Mouse (Mus musculus): ENCODE data around the gene Csf2. TPM values are rescaled to one million over a fixed set of nuclear protein-coding genes. Genes with fewer than 3 reads are reported as not detected.
A peak's percentile ranks its signal among the peaks of the same experiment; 100 is the strongest.

Csf2 gene
- polyA plus RNA-seq, 1 experiment from 2014 or later = not detected

- H3K4me1 ChIP-seq (replicated peaks) = no peaks in the 10 kb centered on the region
- 3% methylated on average over 1 of the region's 1 CpGs for WGBS
- H3K27ac ChIP-seq = no peak overlapping the region
- no peak overlapping the region for H3K4me3 ChIP-seq
- H3K27me3 ChIP-seq (ENCODE audit: insufficient read depth, poor library complexity, severe bottlenecking) = no peaks in the 10 kb centered on the region
- H3K36me3 ChIP-seq = no peaks in the 10 kb centered on the region
- DNase-seq (ENCODE audit: low spot score) = no peak
- no peaks in the 10 kb centered on the region for H3K9me3 ChIP-seq
Measured at GRCm38 (mm10) chr11:54263405-54264031, 14.1 kb upstream of the Csf2 start.

- H3K9me3 ChIP-seq = no peaks in the 10 kb centered on the region
- H3K27me3 ChIP-seq (ENCODE audit: insufficient read depth, poor library complexity, severe bottlenecking) = no peaks in the 10 kb centered on the region
- H3K36me3 ChIP-seq = no peaks in the 10 kb centered on the region
- H3K4me3 ChIP-seq = no peak overlapping the region
- peaks cover 11% of the 10 kb centered on the region for H3K4me1 ChIP-seq (replicated peaks)
- WGBS = 47% methylated on average over 3 of the region's 3 CpGs
- peak overlapping the region; percentile 62; the same call in 1 of the 2 replicates for H3K27ac ChIP-seq
- peak; percentile 81 for DNase-seq (ENCODE audit: low spot score)
Measured at GRCm38 (mm10) chr11:54256624-54257376, 7.3 kb upstream of the Csf2 start.

GRCm38 (mm10) chr11:54254114-54254513, 4.6 kb upstream of the Csf2 start:
- peaks cover 11% of the 10 kb centered on the region for H3K4me1 ChIP-seq (replicated peaks)
- no peak for DNase-seq (ENCODE audit: low spot score)
- H3K9me3 ChIP-seq = no peaks in the 10 kb centered on the region
- no peaks in the 10 kb centered on the region for H3K27me3 ChIP-seq (ENCODE audit: insufficient read depth, poor library complexity, severe bottlenecking)
- H3K4me3 ChIP-seq = no peak overlapping the region
- H3K27ac ChIP-seq = no peak overlapping the region
- no peaks in the 10 kb centered on the region for H3K36me3 ChIP-seq
- WGBS = 62% methylated on average over 4 of the region's 4 CpGs

DNA sequence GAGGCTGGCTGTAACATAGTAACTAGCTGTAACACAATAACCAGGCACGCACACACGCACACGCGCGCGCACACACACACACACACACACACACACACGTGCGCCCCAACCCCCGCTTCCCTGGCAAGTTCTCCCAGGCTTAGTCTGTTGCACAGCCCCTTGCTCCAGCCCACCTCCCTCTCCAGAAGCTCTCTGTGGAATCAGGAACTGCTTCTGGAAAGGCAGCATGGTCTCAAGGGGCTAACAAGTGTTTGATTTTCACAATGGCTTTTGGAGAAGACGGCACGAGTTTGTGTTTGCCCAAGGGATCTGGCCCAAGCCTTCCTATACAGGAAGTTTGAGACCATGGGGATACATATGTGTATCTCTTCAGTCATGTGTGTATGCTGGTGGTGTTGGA, 1.1 kb upstream of the Csf2 start:
- H3K27me3 ChIP-seq (ENCODE audit: insufficient read depth, poor library complexity, severe bottlenecking) = no peaks in the 10 kb centered on the region
- WGBS = 96% methylated on average over 11 of the region's 11 CpGs
- H3K9me3 ChIP-seq = no peaks in the 10 kb centered on the region
- no peaks in the 10 kb centered on the region; the same call in 1 of the 2 replicates for H3K4me1 ChIP-seq (replicated peaks)
- no peak overlapping the region for H3K27ac ChIP-seq
- no peak overlapping the region for H3K4me3 ChIP-seq
- no peaks in the 10 kb centered on the region for H3K36me3 ChIP-seq
- DNase-seq (ENCODE audit: low spot score) = no peak

DNA sequence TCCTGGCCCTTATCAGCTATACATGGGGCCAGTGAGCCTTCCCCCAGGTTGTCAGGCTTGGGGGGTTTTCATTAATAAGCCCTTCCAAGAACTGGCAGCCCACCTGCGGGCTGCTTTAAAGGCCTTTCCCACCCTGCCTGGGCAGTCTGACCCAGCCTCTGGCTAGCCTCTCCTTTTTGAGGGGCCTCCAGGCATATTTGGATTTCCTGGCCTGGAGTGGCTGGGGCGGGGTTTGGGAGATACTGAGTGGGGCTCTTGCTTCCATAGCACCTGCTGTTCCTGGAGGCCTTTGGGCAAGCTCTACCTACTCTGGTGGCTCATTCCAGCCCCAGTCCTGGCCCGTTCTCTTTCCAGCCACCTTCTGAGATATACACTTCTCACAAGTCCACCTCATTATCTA, 281 bp upstream of the Csf2 start:
- Histone ChIP-seq H3K4me3 (no peak overlapping the region), H3K4me1 (replicated peaks) (no peaks in the 10 kb centered on the region; the same call in 1 of the 2 replicates), H3K27me3 (ENCODE audit: insufficient read depth, poor library complexity, severe bottlenecking) (no peaks in the 10 kb centered on the region), H3K27ac (no peak overlapping the region), H3K9me3 (no peaks in the 10 kb centered on the region), H3K36me3 (no peaks in the 10 kb centered on the region)
- no peak for DNase-seq (ENCODE audit: low spot score)
- WGBS = 88% methylated on average over 3 of the region's 3 CpGs

GRCm38 (mm10) chr11:54247251-54247950, 2.1 kb downstream of the Csf2 start:
- H3K9me3 ChIP-seq = no peaks in the 10 kb centered on the region
- no peak overlapping the region for H3K4me3 ChIP-seq
- no peak for DNase-seq (ENCODE audit: low spot score)
- no peaks in the 10 kb centered on the region for H3K27me3 ChIP-seq (ENCODE audit: insufficient read depth, poor library complexity, severe bottlenecking)
- 81% methylated on average over 10 of the region's 10 CpGs for WGBS
- H3K4me1 ChIP-seq (replicated peaks) = no peaks in the 10 kb centered on the region; the same call in 1 of the 2 replicates
- no peak overlapping the region for H3K27ac ChIP-seq
- no peaks in the 10 kb centered on the region for H3K36me3 ChIP-seq

DNA sequence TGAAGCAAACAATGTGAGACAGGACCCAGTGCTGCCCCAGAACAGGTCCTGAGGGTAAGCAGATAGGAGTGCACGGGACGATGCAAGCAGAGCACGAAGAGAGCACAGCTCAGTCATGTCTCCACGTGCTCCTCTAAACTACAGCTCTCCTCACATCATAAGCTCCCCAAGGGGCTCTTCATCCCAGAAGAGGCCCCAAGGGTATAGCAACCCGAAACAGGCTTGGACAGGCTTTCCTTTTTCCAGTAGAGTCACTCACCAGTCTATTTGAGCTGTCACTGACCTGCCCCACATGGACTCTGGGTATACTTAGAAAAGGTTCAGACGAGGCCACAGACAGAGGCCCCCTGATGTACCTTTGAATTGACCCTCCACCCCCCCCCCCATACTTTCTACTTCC, 5.0 kb downstream of the Csf2 start:
- no peak overlapping the region for H3K27ac ChIP-seq
- WGBS = 77% methylated on average over 6 of the region's 6 CpGs
- no peaks in the 10 kb centered on the region for H3K36me3 ChIP-seq
- no peak overlapping the region for H3K4me3 ChIP-seq
- DNase-seq (ENCODE audit: low spot score) = no peak
- H3K4me1 ChIP-seq (replicated peaks) = no peaks in the 10 kb centered on the region
- H3K27me3 ChIP-seq (ENCODE audit: insufficient read depth, poor library complexity, severe bottlenecking) = no peaks in the 10 kb centered on the region
- H3K9me3 ChIP-seq = no peaks in the 10 kb centered on the region

- Histone ChIP-seq H3K4me1 (replicated peaks) (no peaks in the 10 kb centered on the region), H3K4me3 (no peak overlapping the region), H3K27ac (no peak overlapping the region), H3K27me3 (ENCODE audit: insufficient read depth, poor library complexity, severe bottlenecking) (no peaks in the 10 kb centered on the region), H3K36me3 (no peaks in the 10 kb centered on the region), H3K9me3 (no peaks in the 10 kb centered on the region)
- DNase-seq (ENCODE audit: low spot score) = no peak
- 90% methylated on average over 3 of the region's 3 CpGs for WGBS
Measured at GRCm38 (mm10) chr11:54242494-54242893, 7.0 kb downstream of the Csf2 start.

DNA sequence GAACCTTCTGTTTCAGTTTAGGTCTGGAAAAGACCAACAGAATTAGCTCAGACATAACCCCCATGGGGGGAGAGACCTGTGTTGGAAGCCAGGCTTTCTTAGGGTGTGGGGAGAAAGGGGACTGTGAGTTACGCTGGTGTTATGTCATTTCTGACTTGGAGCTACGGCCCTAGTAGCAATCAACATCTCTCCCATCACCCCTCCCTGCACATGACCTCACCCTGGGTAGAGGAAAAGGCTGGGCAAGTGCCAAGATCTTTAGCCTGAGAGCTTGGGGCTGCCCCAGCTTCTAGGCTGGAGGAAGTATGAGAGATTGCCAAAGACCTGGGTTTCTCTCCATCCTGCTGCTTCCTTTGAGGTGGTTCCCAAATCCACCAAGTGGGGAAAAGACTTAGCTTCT, 12.5 kb downstream of the Csf2 start:
- Histone ChIP-seq H3K27ac (no peak overlapping the region), H3K36me3 (no peaks in the 10 kb centered on the region), H3K4me1 (replicated peaks) (no peaks in the 10 kb centered on the region), H3K27me3 (ENCODE audit: insufficient read depth, poor library complexity, severe bottlenecking) (no peaks in the 10 kb centered on the region), H3K4me3 (no peak overlapping the region), H3K9me3 (no peaks in the 10 kb centered on the region)
- WGBS = 80% methylated on average over 2 of the region's 2 CpGs
- no peak for DNase-seq (ENCODE audit: low spot score)

DNA sequence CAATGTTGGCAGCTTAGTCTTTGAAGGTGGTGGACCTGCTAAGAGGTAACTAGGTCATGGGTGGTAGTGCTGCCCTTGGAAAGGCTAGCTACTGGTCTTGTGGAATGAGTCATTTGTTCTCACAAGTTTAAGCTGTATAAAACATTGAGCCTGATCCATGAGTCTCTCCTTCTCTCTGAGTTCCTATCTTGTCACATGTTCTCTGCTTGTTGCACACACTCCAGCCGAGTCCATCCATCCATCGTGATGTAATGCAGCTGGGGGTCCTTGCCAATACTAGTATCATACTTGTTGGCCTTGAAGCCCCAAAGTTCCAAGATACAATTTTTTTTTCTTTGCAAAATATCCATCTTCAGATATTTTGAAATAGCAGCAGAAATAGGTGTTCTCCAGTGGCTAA, 22.0 kb downstream of the Csf2 start:
- Histone ChIP-seq H3K9me3 (no peaks in the 10 kb centered on the region), H3K4me1 (replicated peaks) (no peaks in the 10 kb centered on the region), H3K27ac (no peak overlapping the region), H3K27me3 (ENCODE audit: insufficient read depth, poor library complexity, severe bottlenecking) (no peaks in the 10 kb centered on the region), H3K36me3 (no peaks in the 10 kb centered on the region), H3K4me3 (no peak overlapping the region)
- DNase-seq (ENCODE audit: low spot score) = no peak
- WGBS = 92% methylated on average over 2 of the region's 2 CpGs

- no peaks in the 10 kb centered on the region for H3K9me3 ChIP-seq
- no peaks in the 10 kb centered on the region for H3K4me1 ChIP-seq (replicated peaks)
- no peak overlapping the region for H3K27ac ChIP-seq
- no peak overlapping the region for H3K4me3 ChIP-seq
- H3K36me3 ChIP-seq = no peaks in the 10 kb centered on the region
- H3K27me3 ChIP-seq (ENCODE audit: insufficient read depth, poor library complexity, severe bottlenecking) = no peaks in the 10 kb centered on the region
- WGBS = 89% methylated on average over 5 of the region's 5 CpGs
- no peak for DNase-seq (ENCODE audit: low spot score)
Measured at GRCm38 (mm10) chr11:54224475-54224986, 24.9 kb downstream of the Csf2 start.

- Histone ChIP-seq H3K27me3 (ENCODE audit: insufficient read depth, poor library complexity, severe bottlenecking) (no peaks in the 10 kb centered on the region), H3K36me3 (no peaks in the 10 kb centered on the region), H3K4me3 (no peak overlapping the region), H3K4me1 (replicated peaks) (no peaks in the 10 kb centered on the region), H3K27ac (no peak overlapping the region), H3K9me3 (no peaks in the 10 kb centered on the region)
- WGBS = 83% methylated on average over 9 of the region's 9 CpGs
- DNase-seq (ENCODE audit: low spot score) = no peak
Measured at GRCm38 (mm10) chr11:54223637-54224474, 25.6 kb downstream of the Csf2 start.
